Mouse (Mus musculus): ENCODE results near the gene Epb41l3. TPM values are rescaled to one million over a fixed set of nuclear protein-coding genes. Genes with fewer than 3 reads are reported as not detected.
"Not testable (repeated sequence)": the region's sequence is repeated elsewhere in the genome, so short reads cannot be mapped to it uniquely, and the experiment has no call there.

The Epb41l3 gene
- polyA plus RNA-seq, 1 experiment from 2014 or later, result 7.2 TPM

GRCm38 (mm10) chr17:69112232-69112631 lies 36.7 kb downstream of the Epb41l3 start:
- ChIA-PET POLR2A (no interaction called here), CTCF (no interaction called here)
- no peak for ATAC-seq
- peaks cover 3% of the 10 kb centered on the region for H3K27me3 ChIP-seq
- TF ChIP-seq CTCF (IDR thresholded peaks at IDR 0.05), result no peak
- DNase-seq (ENCODE audit: low read depth, low spot score), result no peak
- in situ Hi-C loops (cut with MboI; ENCODE audit: low pct_unique_long_range_greater_than_20kb), result no loop called here

DNA sequence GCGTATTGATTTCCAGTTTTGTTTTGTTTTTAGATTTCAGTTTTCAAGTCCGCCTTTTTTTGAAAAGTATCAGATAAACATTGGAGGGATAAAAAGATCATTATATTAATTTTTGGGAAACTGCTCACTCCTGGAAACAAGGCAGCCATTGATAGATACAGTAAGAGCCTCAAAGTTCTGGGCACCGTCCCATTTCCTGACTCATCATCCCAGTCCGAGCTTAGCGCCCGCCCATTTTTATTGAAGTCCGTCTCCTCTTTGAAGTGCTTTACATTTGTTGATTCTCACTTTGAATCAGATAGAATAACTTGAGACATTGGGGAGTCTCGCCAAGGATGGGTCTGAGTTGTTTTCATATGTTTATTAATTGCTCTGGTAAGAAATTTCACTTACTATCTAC lies 43.7 kb downstream of the Epb41l3 start:
- DNase-seq (ENCODE audit: low read depth, low spot score) (no peak), ATAC-seq (no peak)
- CTCF ChIA-PET, result no interaction called here
- TF ChIP-seq CTCF (IDR thresholded peaks at IDR 0.05), result no peak
- POLR2A ChIA-PET, result no interaction called here
- H3K27me3 ChIP-seq, result no peaks in the 10 kb centered on the region
- in situ Hi-C loops (cut with MboI; ENCODE audit: low pct_unique_long_range_greater_than_20kb), result no loop called here

DNA sequence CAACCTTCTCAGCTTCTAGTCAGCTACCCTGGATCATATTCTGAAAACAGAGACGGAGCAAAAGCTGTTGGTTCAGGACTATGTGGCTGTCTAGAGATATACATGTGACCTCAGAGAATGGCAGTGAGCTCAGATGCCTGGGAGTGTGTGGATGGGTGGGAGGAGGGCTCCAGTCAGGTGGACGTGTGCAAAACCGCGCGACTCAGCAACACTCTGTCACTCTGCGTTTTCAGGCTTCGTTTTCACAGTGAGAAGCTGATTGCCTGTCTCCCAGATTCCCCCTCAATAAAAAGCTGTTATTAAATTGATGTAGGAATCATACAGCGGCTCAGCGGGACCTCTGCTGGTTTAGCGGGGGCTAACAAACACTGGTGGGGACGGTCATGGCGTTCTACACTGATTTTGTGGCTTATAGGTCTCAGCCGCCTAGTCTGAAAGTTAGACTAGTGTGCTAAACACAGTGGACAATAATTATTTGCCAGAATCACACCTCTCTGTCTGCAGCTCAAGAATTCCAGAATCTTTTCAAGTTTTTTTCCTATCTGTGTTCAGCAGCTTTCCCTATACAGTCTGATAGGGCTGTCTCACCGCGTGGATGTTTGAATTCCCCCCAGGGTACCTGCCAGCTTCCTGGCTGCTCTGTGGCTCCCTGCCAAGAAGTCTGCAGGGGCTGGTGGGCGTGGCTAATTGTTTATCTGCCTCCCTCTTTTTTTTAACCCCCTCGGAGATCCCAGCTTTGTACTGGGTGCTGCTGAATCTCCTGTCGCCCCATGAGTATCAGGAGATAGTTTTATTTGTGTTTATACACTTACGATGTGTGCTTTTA lies 45.3 kb downstream of the Epb41l3 start:
- no peak for ATAC-seq
- POLR2A ChIA-PET, result interaction anchor here (0.6 kb wide), 1 partner anchor 81 kb away, joined by 3 read pairs; no protein-coding TSS in a partner anchor
- in situ Hi-C loops (cut with MboI; ENCODE audit: low pct_unique_long_range_greater_than_20kb), result no loop called here
- H3K27me3 ChIP-seq, result no peaks in the 10 kb centered on the region
- no peak for DNase-seq (ENCODE audit: low read depth, low spot score)
- CTCF ChIA-PET, result interaction anchor here (0.7 to 1.6 kb wide), 4 partner anchors 14 to 52 kb away, joined by 3 to 4 read pairs (median 4); no protein-coding TSS in a partner anchor
- TF ChIP-seq CTCF (IDR thresholded peaks at IDR 0.05), result no peak

GRCm38 (mm10) chr17:69122403-69122802 lies 46.9 kb downstream of the Epb41l3 start:
- ATAC-seq; DNase-seq (ENCODE audit: low read depth, low spot score); CTCF ChIA-PET; H3K27me3 ChIP-seq; POLR2A ChIA-PET; in situ Hi-C loops (cut with MboI; ENCODE audit: low pct_unique_long_range_greater_than_20kb): not testable (repeated sequence)

DNA sequence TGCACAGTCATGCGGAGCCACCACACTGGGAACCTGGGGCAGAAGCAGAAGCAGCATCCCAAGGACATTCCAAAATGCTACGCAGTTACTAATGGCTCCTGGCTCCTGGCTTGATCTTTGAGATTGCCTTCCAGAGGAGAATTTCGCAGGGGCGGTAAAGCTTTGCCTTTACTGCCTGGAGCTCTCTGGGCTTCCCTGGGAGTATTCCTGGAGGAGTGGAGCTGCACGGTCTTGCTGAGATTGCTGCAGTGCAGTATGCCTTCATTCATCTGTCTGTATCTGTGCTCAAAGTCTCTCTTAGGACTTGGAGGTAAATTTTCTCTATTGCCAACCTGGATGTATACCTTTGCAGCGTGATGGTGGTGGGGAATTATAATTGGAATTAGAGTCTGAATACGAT lies 52.0 kb downstream of the Epb41l3 start:
- no peaks in the 10 kb centered on the region for H3K27me3 ChIP-seq
- in situ Hi-C loops (cut with MboI; ENCODE audit: low pct_unique_long_range_greater_than_20kb), result no loop called here
- ChIA-PET POLR2A (no interaction called here), CTCF (no interaction called here)
- TF ChIP-seq CTCF (IDR thresholded peaks at IDR 0.05), result no peak
- no peak for ATAC-seq
- no peak for DNase-seq (ENCODE audit: low read depth, low spot score)

- H3K27me3 ChIP-seq, result no peaks in the 10 kb centered on the region
- DNase-seq (ENCODE audit: low read depth, low spot score) (no peak), ATAC-seq (no peak)
- ChIA-PET CTCF (no interaction called here), POLR2A (no interaction called here)
- in situ Hi-C loops (cut with MboI; ENCODE audit: low pct_unique_long_range_greater_than_20kb), result no loop called here
- no peak for TF ChIP-seq CTCF (IDR thresholded peaks at IDR 0.05)
These were observed 52.5 kb downstream of the Epb41l3 start for GRCm38 (mm10) chr17:69127981-69128380.

DNA sequence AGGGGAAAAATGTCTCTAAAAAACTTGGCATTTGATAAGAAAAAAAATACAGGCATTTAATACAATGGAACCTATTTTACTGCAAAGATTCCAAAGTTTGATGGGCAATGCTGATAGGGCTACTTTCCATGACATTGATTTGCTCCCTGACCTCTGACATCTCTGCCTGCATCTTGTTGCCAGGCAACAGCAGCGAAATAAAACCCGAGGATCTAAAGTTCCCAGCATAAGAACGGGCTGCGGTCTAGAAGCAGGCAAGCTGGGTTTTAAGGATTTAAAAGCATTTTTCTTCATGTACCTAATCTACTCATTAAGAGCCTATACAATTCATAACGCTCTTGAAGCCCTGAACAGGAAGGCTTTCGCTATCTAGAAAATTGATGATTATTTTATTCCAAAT lies 54.0 kb downstream of the Epb41l3 start:
- H3K27me3 ChIP-seq, result no peaks in the 10 kb centered on the region
- in situ Hi-C loops (cut with MboI; ENCODE audit: low pct_unique_long_range_greater_than_20kb), result no loop called here
- ATAC-seq (no peak), DNase-seq (ENCODE audit: low read depth, low spot score) (no peak)
- TF ChIP-seq CTCF (IDR thresholded peaks at IDR 0.05), result no peak
- CTCF ChIA-PET, result no interaction called here
- POLR2A ChIA-PET, result no interaction called here

- TF ChIP-seq CTCF (IDR thresholded peaks at IDR 0.05), result no peak
- no peak for DNase-seq (ENCODE audit: low read depth, low spot score)
- peaks cover 10% of the 10 kb centered on the region for H3K27me3 ChIP-seq
- no peak for ATAC-seq
- in situ Hi-C loops (cut with MboI; ENCODE audit: low pct_unique_long_range_greater_than_20kb), result no loop called here
- CTCF ChIA-PET, result no interaction called here
- POLR2A ChIA-PET, result no interaction called here
These were observed 67.5 kb downstream of the Epb41l3 start for GRCm38 (mm10) chr17:69143017-69143416.

GRCm38 (mm10) chr17:69150826-69151225 lies 75.3 kb downstream of the Epb41l3 start:
- POLR2A ChIA-PET, result no interaction called here
- no peak for TF ChIP-seq CTCF (IDR thresholded peaks at IDR 0.05)

GRCm38 (mm10) chr17:69151281-69151680 lies 75.8 kb downstream of the Epb41l3 start:
- in situ Hi-C loops (cut with MboI; ENCODE audit: low pct_unique_long_range_greater_than_20kb), result no loop called here
- TF ChIP-seq CTCF (IDR thresholded peaks at IDR 0.05), result no peak
- DNase-seq (ENCODE audit: low read depth, low spot score) (no peak), ATAC-seq (no peak)
- POLR2A ChIA-PET, result no interaction called here
- H3K27me3 ChIP-seq, result no peaks in the 10 kb centered on the region
- CTCF ChIA-PET, result no interaction called here

More at GRCm38 (mm10) chr17:69150826-69151225, 75.3 kb downstream of the Epb41l3 start:
- ATAC-seq (no peak), DNase-seq (ENCODE audit: low read depth, low spot score) (no peak)
- CTCF ChIA-PET, result no interaction called here
- no peaks in the 10 kb centered on the region for H3K27me3 ChIP-seq
- in situ Hi-C loops (cut with MboI; ENCODE audit: low pct_unique_long_range_greater_than_20kb), result no loop called here

- in situ Hi-C loops (cut with MboI; ENCODE audit: low pct_unique_long_range_greater_than_20kb), result no loop called here
- no peaks in the 10 kb centered on the region for H3K27me3 ChIP-seq
- DNase-seq (ENCODE audit: low read depth, low spot score), result no peak
- CTCF ChIA-PET, result no interaction called here
- no peak for TF ChIP-seq CTCF (IDR thresholded peaks at IDR 0.05)
- no peak for ATAC-seq
- POLR2A ChIA-PET, result no interaction called here
These were observed 79.6 kb downstream of the Epb41l3 start for GRCm38 (mm10) chr17:69155034-69155433.

All from Patski (cell line).